Mouse (Mus musculus): ENCODE measurements at regions not wholly inside any gene's neighbourhood (a gene's known extent, or its start where the extent isn't known, plus 50 kb on each side); places are given as distances from the start of the nearest gene placed in this dataset.

DNA sequence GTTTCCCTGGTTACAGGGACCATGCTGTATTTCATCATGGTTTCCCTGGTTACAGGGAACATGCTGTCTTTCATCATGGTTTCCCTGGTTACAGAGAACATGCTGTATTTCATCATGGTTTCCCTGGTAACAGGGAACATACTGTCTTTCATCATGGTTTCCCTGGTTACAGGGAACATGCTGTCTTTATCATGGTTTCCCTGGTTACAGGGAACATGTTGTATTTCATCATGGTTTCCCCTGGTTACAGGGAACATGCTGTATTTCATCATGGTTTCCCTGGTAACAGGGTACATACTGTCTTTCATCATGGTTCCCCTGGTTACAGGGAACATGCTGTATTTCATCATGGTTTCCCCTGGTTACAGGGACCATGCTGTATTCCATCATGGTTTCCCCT lies 1579.5 kb downstream of the 4930444P10Rik start:
- Histone ChIP-seq H3K4me3 (ENCODE audit: low read depth, low read length) (no peak overlapping the region), H3K4me2 (replicated peaks; ENCODE audit: low read depth, low read length) (no peak overlapping the region), H3K9me3 (ENCODE audit: control insufficient read depth, low read depth, low read length) (no peaks in the 10 kb centered on the region), H3K27ac (ENCODE audit: low read length) (no peak overlapping the region), H3K9ac (replicated peaks; ENCODE audit: low read depth, low read length) (no peak overlapping the region), H3K4me1 (ENCODE audit: control insufficient read depth, insufficient read depth, low read length) (no peaks in the 10 kb centered on the region), H3K27me3 (ENCODE audit: control insufficient read depth, insufficient read depth, low read length) (peaks cover 2% of the 10 kb centered on the region; the same call in 1 of the 2 replicates), H3K36me3 (ENCODE audit: control insufficient read depth, insufficient read depth, low read length) (no peaks in the 10 kb centered on the region)
- no peak for ATAC-seq (ENCODE audit: insufficient number of reproducible peaks, insufficient read depth, low FRiP score, low read depth)

DNA sequence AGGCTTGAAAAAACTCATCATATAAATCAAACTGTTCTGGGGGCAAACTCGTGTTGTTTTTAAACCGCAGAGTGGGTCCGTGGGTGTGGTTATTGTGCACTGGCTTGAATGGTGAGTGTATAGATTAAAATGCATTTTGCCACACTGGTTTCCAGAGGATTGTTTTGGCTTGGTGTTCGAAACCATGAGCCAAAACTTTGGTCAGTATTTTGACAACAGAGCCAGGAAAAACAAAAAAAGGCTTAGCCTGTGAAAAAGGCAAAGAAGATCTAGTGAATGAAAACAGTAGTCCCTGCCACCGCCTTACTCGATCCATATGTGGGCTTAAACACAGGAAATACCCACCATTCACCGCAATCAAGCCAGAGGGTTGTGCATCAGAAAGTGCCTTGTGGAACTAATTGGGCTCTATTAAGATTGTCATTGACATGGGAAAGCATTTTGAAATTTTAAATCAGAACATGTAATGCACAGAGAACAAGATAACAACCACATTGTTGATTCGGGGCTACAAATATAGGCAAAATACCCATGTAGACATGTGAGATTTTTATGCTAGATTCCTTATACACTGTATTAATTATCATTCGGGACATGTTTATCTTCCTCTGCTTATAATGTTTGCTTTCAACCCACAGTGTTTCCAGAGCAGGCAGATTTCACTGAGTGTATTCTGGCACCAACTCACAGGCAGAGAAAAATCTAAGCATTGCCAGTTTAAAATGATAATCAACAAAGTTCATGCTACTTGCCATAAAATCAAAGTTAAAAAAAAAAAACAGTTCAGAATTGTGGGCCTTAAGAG lies 1580.4 kb downstream of the 4930444P10Rik start:
- Histone ChIP-seq H3K9me3 (ENCODE audit: control insufficient read depth, low read depth, low read length) (no peaks in the 10 kb centered on the region), H3K36me3 (ENCODE audit: control insufficient read depth, insufficient read depth, low read length) (no peaks in the 10 kb centered on the region), H3K27me3 (ENCODE audit: control insufficient read depth, insufficient read depth, low read length) (peaks cover 11% of the 10 kb centered on the region), H3K4me2 (replicated peaks; ENCODE audit: low read depth, low read length) (no peak overlapping the region), H3K27ac (ENCODE audit: low read length) (no peak overlapping the region), H3K4me3 (ENCODE audit: low read depth, low read length) (no peak overlapping the region), H3K4me1 (ENCODE audit: control insufficient read depth, insufficient read depth, low read length) (no peaks in the 10 kb centered on the region), H3K9ac (replicated peaks; ENCODE audit: low read depth, low read length) (no peak overlapping the region)
- 62% methylated on average over 9 of the region's 9 CpGs for WGBS
- ATAC-seq (ENCODE audit: insufficient number of reproducible peaks, insufficient read depth, low FRiP score, low read depth) = no peak

DNA sequence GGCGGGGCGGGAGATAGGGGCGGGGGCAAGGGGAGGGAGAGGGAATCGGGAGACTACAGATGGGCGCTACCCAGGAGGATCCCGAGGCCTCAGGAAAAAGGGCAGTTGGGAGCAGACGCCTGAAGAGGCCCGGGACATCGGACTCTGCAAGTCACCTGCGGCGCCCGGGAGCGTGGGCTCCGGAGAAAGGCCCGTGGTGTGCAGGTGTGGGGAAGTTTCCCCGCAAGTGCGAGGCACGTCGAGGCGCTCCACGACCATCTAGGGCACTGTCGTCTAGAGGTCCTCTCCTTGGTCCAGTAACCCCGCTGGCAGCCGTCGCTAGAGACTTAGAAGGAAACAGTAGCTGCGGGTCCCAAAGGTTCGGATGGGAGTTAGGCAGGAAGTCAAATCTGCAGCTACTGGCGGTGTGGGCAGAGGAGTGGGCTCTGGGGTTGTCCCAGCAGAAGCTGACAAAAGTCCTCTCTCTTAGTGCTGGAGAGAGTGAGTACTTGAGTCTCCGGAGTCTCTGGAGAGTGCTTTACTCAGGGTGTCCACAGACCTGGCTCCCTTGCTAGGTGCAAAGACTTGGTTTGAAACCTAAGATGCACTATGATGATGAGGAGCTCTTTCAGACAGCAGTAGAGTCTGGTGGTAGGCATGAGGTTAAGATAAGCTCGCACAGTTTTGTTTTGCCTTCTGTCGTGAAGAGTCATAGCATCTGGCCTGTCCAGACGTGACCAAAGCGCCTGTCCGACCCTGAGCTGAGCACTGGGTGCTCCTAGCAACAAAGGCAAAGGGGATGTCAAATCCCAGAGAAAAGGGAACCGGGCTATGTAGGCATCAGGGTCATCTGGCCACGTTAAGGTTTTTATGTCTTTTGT lies 1586.1 kb downstream of the 4930444P10Rik start:
- 5% methylated on average over 36 of the region's 36 CpGs for WGBS
- peak overlapping the region; percentile 82 for H3K4me2 ChIP-seq (replicated peaks; ENCODE audit: low read depth, low read length)
- peak overlapping the region; percentile 38 for H3K4me3 ChIP-seq (ENCODE audit: low read depth, low read length)
- H3K9ac ChIP-seq (replicated peaks; ENCODE audit: low read depth, low read length) = no peak overlapping the region
- peaks cover 8% of the 10 kb centered on the region for H3K4me1 ChIP-seq (ENCODE audit: control insufficient read depth, insufficient read depth, low read length)
- ATAC-seq (ENCODE audit: insufficient number of reproducible peaks, insufficient read depth, low FRiP score, low read depth) = 0 out of 2 replicates have a peak, but pooled peaks have one; percentile 31
- H3K9me3 ChIP-seq (ENCODE audit: control insufficient read depth, low read depth, low read length) = no peaks in the 10 kb centered on the region
- H3K27ac ChIP-seq (ENCODE audit: low read length) = no peak overlapping the region
- no peaks in the 10 kb centered on the region for H3K36me3 ChIP-seq (ENCODE audit: control insufficient read depth, insufficient read depth, low read length)
- H3K27me3 ChIP-seq (ENCODE audit: control insufficient read depth, insufficient read depth, low read length) = peaks cover 24% of the 10 kb centered on the region

DNA sequence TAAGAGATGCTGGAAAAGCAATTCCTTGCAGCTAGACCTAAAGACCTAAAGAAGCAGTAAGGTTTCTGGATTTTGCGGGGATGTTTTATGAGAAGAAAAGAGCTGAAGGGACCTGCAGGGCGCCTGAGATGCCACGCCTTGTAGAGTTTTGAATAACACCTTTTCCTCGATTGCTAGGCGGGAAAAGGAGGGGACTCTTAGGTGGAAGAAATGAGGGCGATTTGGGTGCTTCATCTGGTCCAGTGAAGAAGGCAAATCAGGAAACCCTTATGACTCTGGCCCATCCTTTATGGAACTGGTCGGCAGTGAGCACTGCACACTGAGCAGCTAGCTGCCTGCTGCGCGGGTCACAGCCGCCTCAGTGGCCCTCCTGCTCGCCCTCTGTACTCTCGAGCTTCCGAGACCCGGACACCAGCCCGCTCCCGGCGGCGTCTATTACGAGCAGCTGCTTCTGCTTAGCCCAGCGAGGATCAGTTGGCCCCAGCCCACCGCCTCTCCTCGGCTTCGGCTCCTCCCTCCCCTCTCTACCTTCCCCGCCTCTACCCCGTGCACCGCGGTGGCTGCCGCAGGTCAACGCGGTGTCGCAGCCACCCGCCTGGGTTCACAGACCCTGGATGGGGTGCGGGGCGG lies 1586.8 kb downstream of the 4930444P10Rik start:
- H3K9ac ChIP-seq (replicated peaks; ENCODE audit: low read depth, low read length) = no peak overlapping the region
- H3K4me2 ChIP-seq (replicated peaks; ENCODE audit: low read depth, low read length) = peak overlapping the region; percentile 82
- no peaks in the 10 kb centered on the region for H3K9me3 ChIP-seq (ENCODE audit: control insufficient read depth, low read depth, low read length)
- H3K27ac ChIP-seq (ENCODE audit: low read length) = no peak overlapping the region
- under 1% methylated on average over 34 of the region's 34 CpGs for WGBS
- peaks cover 24% of the 10 kb centered on the region for H3K27me3 ChIP-seq (ENCODE audit: control insufficient read depth, insufficient read depth, low read length)
- H3K36me3 ChIP-seq (ENCODE audit: control insufficient read depth, insufficient read depth, low read length) = no peaks in the 10 kb centered on the region
- H3K4me3 ChIP-seq (ENCODE audit: low read depth, low read length) = peak overlapping the region; percentile 38
- H3K4me1 ChIP-seq (ENCODE audit: control insufficient read depth, insufficient read depth, low read length) = peaks cover 8% of the 10 kb centered on the region
- ATAC-seq (ENCODE audit: insufficient number of reproducible peaks, insufficient read depth, low FRiP score, low read depth) = peak; percentile 89; the same call in 1 of the 2 replicates

DNA sequence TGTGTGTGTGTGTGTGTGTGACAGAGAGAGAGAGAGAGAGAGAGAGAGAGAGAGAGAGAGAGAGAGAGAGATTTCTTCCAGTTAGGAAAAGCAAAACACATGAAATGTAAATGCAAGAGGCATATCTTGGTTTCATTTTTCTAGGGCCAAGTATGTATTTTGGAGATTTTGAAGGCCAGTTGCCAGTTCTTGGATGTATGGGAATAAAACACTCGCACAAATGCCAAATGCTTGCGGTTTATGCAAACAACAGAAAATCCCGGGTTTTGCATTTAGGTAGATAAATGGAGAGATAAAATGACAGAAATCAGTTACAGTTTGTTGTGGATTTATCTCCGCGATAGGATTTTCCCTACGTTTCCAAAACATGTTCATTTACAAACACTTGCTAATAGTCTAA lies 1587.4 kb downstream of the 4930444P10Rik start:
- Histone ChIP-seq H3K9me3 (ENCODE audit: control insufficient read depth, low read depth, low read length) (no peaks in the 10 kb centered on the region), H3K9ac (replicated peaks; ENCODE audit: low read depth, low read length) (no peak overlapping the region), H3K4me3 (ENCODE audit: low read depth, low read length) (no peak overlapping the region), H3K27ac (ENCODE audit: low read length) (no peak overlapping the region), H3K36me3 (ENCODE audit: control insufficient read depth, insufficient read depth, low read length) (no peaks in the 10 kb centered on the region), H3K4me1 (ENCODE audit: control insufficient read depth, insufficient read depth, low read length) (peaks cover 8% of the 10 kb centered on the region), H3K27me3 (ENCODE audit: control insufficient read depth, insufficient read depth, low read length) (peaks cover 27% of the 10 kb centered on the region), H3K4me2 (replicated peaks; ENCODE audit: low read depth, low read length) (no peak overlapping the region)
- WGBS = 9% methylated on average over 6 of the region's 6 CpGs
- ATAC-seq (ENCODE audit: insufficient number of reproducible peaks, insufficient read depth, low FRiP score, low read depth) = no peak

DNA sequence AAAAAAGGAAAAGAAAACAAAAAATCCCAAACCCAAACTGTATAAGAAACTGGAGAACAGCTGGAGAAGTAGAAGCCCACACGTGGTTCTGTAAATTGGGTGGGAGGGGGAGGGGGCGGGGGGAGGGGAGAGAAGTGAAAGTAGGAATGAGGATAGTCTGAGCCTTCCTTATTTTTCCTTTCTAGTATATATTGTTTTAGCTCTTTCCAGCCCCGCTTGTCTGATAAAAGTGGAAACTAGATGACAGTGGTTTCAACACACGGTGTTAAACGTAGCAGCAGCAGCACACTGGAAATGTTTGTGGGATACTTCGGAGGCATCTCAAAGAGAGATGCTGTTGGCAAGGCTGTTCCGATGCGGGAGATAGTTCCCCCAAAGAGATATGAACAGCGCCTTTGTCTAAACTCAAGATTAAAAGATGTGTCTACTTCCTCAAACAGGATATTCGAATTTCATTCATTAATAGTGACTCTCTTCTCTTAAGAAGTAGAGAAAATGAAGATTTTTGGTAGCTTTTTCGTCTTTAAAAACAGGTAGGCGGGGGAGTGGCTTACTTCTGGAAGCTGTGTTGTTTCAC lies 1588.3 kb downstream of the 4930444P10Rik start:
- peaks cover 27% of the 10 kb centered on the region for H3K27me3 ChIP-seq (ENCODE audit: control insufficient read depth, insufficient read depth, low read length)
- H3K9ac ChIP-seq (replicated peaks; ENCODE audit: low read depth, low read length) = no peak overlapping the region
- H3K36me3 ChIP-seq (ENCODE audit: control insufficient read depth, insufficient read depth, low read length) = no peaks in the 10 kb centered on the region
- no peaks in the 10 kb centered on the region for H3K9me3 ChIP-seq (ENCODE audit: control insufficient read depth, low read depth, low read length)
- H3K4me1 ChIP-seq (ENCODE audit: control insufficient read depth, insufficient read depth, low read length) = peaks cover 8% of the 10 kb centered on the region
- H3K4me2 ChIP-seq (replicated peaks; ENCODE audit: low read depth, low read length) = no peak overlapping the region; the same call in 1 of the 2 replicates
- no peak overlapping the region for H3K27ac ChIP-seq (ENCODE audit: low read length)
- WGBS = 4% methylated on average over 12 of the region's 12 CpGs
- ATAC-seq (ENCODE audit: insufficient number of reproducible peaks, insufficient read depth, low FRiP score, low read depth) = no peak
- H3K4me3 ChIP-seq (ENCODE audit: low read depth, low read length) = no peak overlapping the region

DNA sequence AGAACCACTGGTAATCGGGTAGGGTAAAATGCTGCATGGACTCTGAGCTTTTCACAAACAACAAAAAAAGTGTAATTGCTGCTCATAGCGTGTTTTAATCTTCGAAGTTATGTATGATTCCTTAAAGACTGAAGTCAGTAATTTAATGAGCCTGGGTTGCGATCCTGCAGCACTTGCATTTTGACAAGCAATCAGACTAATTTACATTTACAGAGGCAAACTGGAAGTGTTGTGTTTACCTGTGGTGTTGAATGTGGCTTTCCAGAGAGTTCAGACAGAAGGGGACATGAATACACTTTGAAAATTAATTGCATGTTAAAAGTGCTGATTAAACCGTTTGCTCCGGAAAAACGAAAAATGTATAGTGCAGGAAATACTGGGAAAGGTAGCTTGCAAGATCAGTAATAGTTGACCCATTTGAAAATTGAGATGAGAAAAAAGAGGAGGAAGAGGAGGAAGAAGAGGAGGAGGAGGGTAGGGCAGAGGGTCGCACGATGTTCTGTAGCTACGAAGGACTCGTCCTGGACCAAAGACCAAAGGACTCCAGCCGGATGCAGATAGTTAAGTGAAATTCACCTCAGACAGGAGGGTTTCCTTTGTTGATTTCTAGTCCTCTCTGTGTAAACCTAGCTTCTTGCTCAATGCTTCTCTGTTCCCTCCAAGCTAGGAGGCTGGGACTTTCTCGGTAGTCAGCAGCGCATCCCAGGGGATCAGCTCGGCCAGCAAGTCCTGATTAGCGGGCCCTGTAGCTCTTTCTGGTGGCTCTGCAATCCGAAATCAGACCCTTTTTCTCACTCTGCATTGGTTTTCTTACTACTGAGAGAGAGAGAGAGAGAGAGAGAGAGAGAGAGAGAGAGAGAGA lies 1589.0 kb downstream of the 4930444P10Rik start:
- WGBS = 8% methylated on average over 17 of the region's 17 CpGs
- Histone ChIP-seq H3K27ac (ENCODE audit: low read length) (no peak overlapping the region), H3K36me3 (ENCODE audit: control insufficient read depth, insufficient read depth, low read length) (no peaks in the 10 kb centered on the region), H3K9ac (replicated peaks; ENCODE audit: low read depth, low read length) (no peak overlapping the region), H3K4me1 (ENCODE audit: control insufficient read depth, insufficient read depth, low read length) (peaks cover 8% of the 10 kb centered on the region), H3K4me2 (replicated peaks; ENCODE audit: low read depth, low read length) (no peak overlapping the region), H3K27me3 (ENCODE audit: control insufficient read depth, insufficient read depth, low read length) (peaks cover 27% of the 10 kb centered on the region), H3K9me3 (ENCODE audit: control insufficient read depth, low read depth, low read length) (no peaks in the 10 kb centered on the region), H3K4me3 (ENCODE audit: low read depth, low read length) (no peak overlapping the region)
- no peak for ATAC-seq (ENCODE audit: insufficient number of reproducible peaks, insufficient read depth, low FRiP score, low read depth)
